Comparison of ENCODE assay signal across 19 mouse cellular contexts in the genomic region with DNA sequence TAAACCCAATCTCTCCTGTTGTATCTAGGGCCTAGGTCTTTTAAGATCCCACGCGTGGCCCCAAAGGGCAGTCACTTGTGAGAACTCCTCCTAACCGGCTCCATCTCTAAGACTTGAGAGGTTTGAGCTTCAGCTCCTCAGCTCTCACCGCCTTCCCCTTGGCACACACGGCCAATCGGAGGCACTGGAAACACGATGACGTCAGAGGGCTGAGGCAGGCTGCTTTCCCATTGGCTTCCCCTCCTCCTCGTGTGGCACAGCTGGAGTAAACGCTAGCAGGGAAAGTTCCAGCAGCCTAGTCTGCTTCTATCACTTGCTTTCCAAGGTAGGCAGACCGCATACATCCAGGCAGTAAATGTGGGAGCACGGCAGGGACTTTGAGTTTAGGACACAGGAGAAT.
DNase-seq lines count a peak whose midpoint lies in the region; ATAC-seq and TF ChIP-seq lines count a peak whose summit lies in the region.
"Had no signal": no experiment of that assay in that cellular context is flagged by ENCODE, and none has a peak within 500 bp of the region (broad histone marks: within the 10 kb centered on the region; RNA-seq: fewer than 3 reads in every experiment).

No protein-coding gene starts in this region.

- H3K27ac ChIP-seq in lung, embryonic 14.5 days (ENCODE audit: low read depth): no peak overlapping the region
- H3K27ac ChIP-seq in ES-E14 (ENCODE audit: insufficient read depth, low read depth, low read length, poor library complexity, severe bottlenecking): no peak overlapping the region
- H3K27ac ChIP-seq: hindbrain, embryonic 14.5 days; layer of hippocampus, adult 2 months; limb, embryonic 13.5 days; liver, embryonic 13.5 days; lung, embryonic 15.5 days; macrophage; stomach, postnatal 0 days had no signal

- H3K27me3 ChIP-seq in lung, embryonic 14.5 days (ENCODE audit: insufficient read depth, low read length): no peaks in the 10 kb centered on the region
- H3K27me3 ChIP-seq in E14TG2a.4 (ENCODE audit: insufficient read depth, low read length): peaks cover 64% of the 10 kb centered on the region
- H3K27me3 ChIP-seq: limb, embryonic 13.5 days; liver, embryonic 13.5 days; lung, embryonic 15.5 days had no signal

- TF ChIP-seq CTCF in lung, embryonic 14.5 days (IDR thresholded peaks at IDR 0.05; ENCODE audit: low read depth): no peak
- no peak for TF ChIP-seq CTCF in lung, adult 2 months (IDR thresholded peaks at IDR 0.05; ENCODE audit: insufficient read depth, low read length)
- TF ChIP-seq CTCF in E14TG2a.4 (conservative IDR thresholded peaks at IDR 0.05; ENCODE audit: low read length): no peak

- H3K9ac ChIP-seq in lung, embryonic 14.5 days: no peak overlapping the region
- 0 out of 2 replicates have a peak overlapping the region, but pooled peaks have one; percentile 31 for H3K9ac ChIP-seq in ES-E14 (ENCODE audit: insufficient read depth, low read depth, low read length, poor library complexity, severe bottlenecking)
- H3K9ac ChIP-seq: hindbrain, embryonic 14.5 days; limb, embryonic 13.5 days; liver, embryonic 13.5 days; lung, embryonic 15.5 days had no signal

- ATAC-seq in lung, embryonic 14.5 days (ENCODE audit: insufficient read depth): no peak
- ATAC-seq: inflammation-experienced regulatory T-cells, adult 6 months had no signal

- no peak overlapping the region for H3K4me2 ChIP-seq in lung, embryonic 14.5 days
- H3K4me2 ChIP-seq: heart, embryonic 11.5 days; hindbrain, embryonic 14.5 days; limb, embryonic 13.5 days; liver, embryonic 13.5 days; lung, embryonic 15.5 days had no signal

- TF ChIP-seq POLR2A in lung, adult 2 months (IDR thresholded peaks at IDR 0.05; ENCODE audit: borderline replicate concordance, extremely low read depth, low read depth, low read length): no peak

- WGBS in lung, embryonic 14.5 days: 54% methylated on average over 12 of the region's 12 CpGs
- 59% methylated on average over 12 of the region's 12 CpGs for WGBS in lung, adult 2 months

- in situ Hi-C loops in ES-E14 (cut with MboI; ENCODE audit: low sequenced_read_pairs in 2 of 2, unreplicated experiment in 2 of 2): no loop called here

- H3K4me1 ChIP-seq in lung, embryonic 14.5 days (ENCODE audit: insufficient read depth): no peaks in the 10 kb centered on the region
- no peaks in the 10 kb centered on the region for H3K4me1 ChIP-seq in lung, adult 2 months (ENCODE audit: control insufficient read depth, insufficient read depth, low read length)
- H3K4me1 ChIP-seq in E14TG2a.4 (replicated peaks; ENCODE audit: low read depth, low read length): peaks cover 19% of the 10 kb centered on the region
- H3K4me1 ChIP-seq in ES-E14 (ENCODE audit: control insufficient read depth in 2 of 2, insufficient read depth in 2 of 2, low read length in 2 of 2, poor library complexity in 1 of 2): no peaks in the 10 kb centered on the region
- H3K4me1 ChIP-seq: liver, embryonic 13.5 days; lung, embryonic 15.5 days had no signal

- peak; percentile 30 for DNase-seq in lung, embryonic 14.5 days
- no peak for DNase-seq in lung, adult 2 months
- peak; percentile 38 for DNase-seq in ES-E14 (ENCODE audit: low read depth, low spot score)
- DNase-seq in brain, adult 2 months (ENCODE audit: low read depth, low spot score): peak; percentile 15
- DNase-seq in heart, postnatal 4 days: no peak
- no peak for DNase-seq in kidney, adult 18-20 months
- DNase-seq: adrenal gland, postnatal 14 days; gastrocnemius, postnatal 10 days; kidney, adult 9 months; liver, embryonic 13.5 days had no signal

- H3K9me3 ChIP-seq in lung, embryonic 14.5 days (ENCODE audit: low read depth, low read length): no peaks in the 10 kb centered on the region
- H3K9me3 ChIP-seq in E14TG2a.4 (ENCODE audit: low read length) (no peaks in the 10 kb centered on the region), ES-E14 (ENCODE audit: control insufficient read depth, insufficient read depth, low read depth, low read length) (no peaks in the 10 kb centered on the region)
- H3K9me3 ChIP-seq: limb, embryonic 13.5 days; liver, embryonic 13.5 days; lung, embryonic 15.5 days had no signal

- no peaks in the 10 kb centered on the region for H3K36me3 ChIP-seq in lung, embryonic 14.5 days (ENCODE audit: insufficient read depth)
- no peaks in the 10 kb centered on the region for H3K36me3 ChIP-seq in E14TG2a.4 (ENCODE audit: insufficient read depth, low read length)
- H3K36me3 ChIP-seq in ES-E14 (ENCODE audit: control insufficient read depth, insufficient read depth, low read length, poor library complexity, severe bottlenecking): no peaks in the 10 kb centered on the region
- H3K36me3 ChIP-seq: limb, embryonic 13.5 days; liver, embryonic 13.5 days; lung, embryonic 15.5 days had no signal

- no peak overlapping the region for H3K4me3 ChIP-seq in lung, embryonic 14.5 days (ENCODE audit: low read depth, low read length)
- no peak overlapping the region for H3K4me3 ChIP-seq in lung, adult 2 months (replicated peaks; ENCODE audit: extremely low read depth, low read depth, low read length)
- H3K4me3 ChIP-seq in E14TG2a.4 (replicated peaks; ENCODE audit: low read length) (0 out of 2 replicates have a peak overlapping the region, but pooled peaks have one; percentile 10), ES-E14 (ENCODE audit: insufficient read depth in 1 of 2, low read depth in 1 of 2, low read length in 2 of 2, poor library complexity in 1 of 2, severe bottlenecking in 1 of 2) (peak overlapping the region in 1 of 2 experiments; percentile 28; a peak in 1 of 4 replicates)
- H3K4me3 ChIP-seq: layer of hippocampus, adult 2 months; limb, embryonic 13.5 days; liver, embryonic 13.5 days; lung, embryonic 15.5 days had no signal

TF ChIP-seq in ES-E14, 5 proteins besides CTCF, POLR2A, EP300 and RAD21:
- no peak for TF ChIP-seq CHD2 (IDR thresholded peaks at IDR 0.05; ENCODE audit: low read depth, low read length)
- no peak for TF ChIP-seq HCFC1 (IDR thresholded peaks at IDR 0.05; ENCODE audit: borderline replicate concordance, insufficient read depth, low read length)
- TF ChIP-seq ZNF384 (IDR thresholded peaks at IDR 0.05; ENCODE audit: low read depth, low read length): no peak
- TF ChIP-seq MAFK (IDR thresholded peaks at IDR 0.05; ENCODE audit: insufficient read depth, low read depth, low read length): no peak
- TF ChIP-seq ZC3H11A (IDR thresholded peaks at IDR 0.05; ENCODE audit: borderline replicate concordance, low read depth, low read length): no peak

Comparison
In these comparisons a context has a peak if more than half of its experiments do, and no peak if none do; other contexts are left out.
1. DNase-seq: peak in lung, embryonic 14.5 days (single experiment), ES-E14 (single experiment) and brain, adult 2 months (single experiment); none in lung, adult 2 months (single experiment), heart, postnatal 4 days (single experiment) and kidney, adult 18-20 months (single experiment).